Mouse (Mus musculus): ENCODE measurements around the gene Gm16434. TPM values are rescaled to one million over a fixed set of nuclear protein-coding genes. Genes with fewer than 3 reads are reported as not detected.
"Not testable (repeated sequence)": the region's sequence is repeated elsewhere in the genome, so short reads cannot be mapped to it uniquely, and the experiment has no call there.

The Gm16434 gene
- total RNA-seq (2021) = not detected
- long read RNA-seq, experiment 1 = 0 reads
- long read RNA-seq, experiment 2 = 0 reads

- not testable (repeated sequence) for DNase-seq
Observed at GRCm38 (mm10) chr14:7194440-7194839, at the start of gene Gm16434. TSS of gene Gm16434 (minus strand) at chr14:7194540.

GRCm38 (mm10) chr14:7243498-7243897, 49.2 kb upstream of the Gm16434 start:
- not testable (repeated sequence) for DNase-seq

DNA sequence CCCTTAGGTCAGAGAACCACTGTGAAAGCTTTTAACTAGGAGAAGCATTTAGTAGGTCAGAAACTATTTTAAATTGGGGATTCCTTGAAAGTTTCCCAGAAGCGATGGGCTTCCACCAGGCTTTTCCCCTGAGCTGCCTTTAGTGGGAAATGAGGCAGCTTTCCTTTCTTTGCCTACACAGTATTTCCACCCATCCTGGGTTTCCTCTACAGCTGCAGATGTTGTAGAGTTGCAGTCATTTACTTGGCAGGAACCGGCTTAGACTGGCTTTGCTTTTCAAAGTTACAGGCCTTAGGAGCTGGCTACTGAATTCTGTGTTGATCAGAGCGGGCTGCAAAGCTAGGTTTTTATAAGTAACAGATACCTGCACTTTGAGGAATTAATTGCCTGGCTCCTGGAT, 5.7 kb upstream of the Gm16434 start:
- DNase-seq = peak; percentile 5

GRCm38 (mm10) chr14:7174483-7174971, 19.8 kb downstream of the Gm16434 start, which contains the start of gene Gm3512:
TSS of gene Gm3512 (minus strand) at chr14:7174533.
- DNase-seq = not testable (repeated sequence)

Other genes starting within 250 kb of the Gm16434 start
- not detected for gene Gm6356, start 220.7 kb downstream of the Gm16434 start, total RNA-seq (2021)
- gene Gm10406, start 167.1 kb downstream of the Gm16434 start, total RNA-seq (2021) = under 1 TPM in 1 of 2 experiments, not detected in 1; 0.31 TPM
- gene Gm3685, start 149.6 kb downstream of the Gm16434 start, total RNA-seq (2021) = not detected
- 1 to 10 TPM in 1 of 2 experiments, under 1 TPM in 1; 0.89 to 2.3 TPM for gene Gm3696, start 93.9 kb downstream of the Gm16434 start, total RNA-seq (2021)
- not detected for gene Gm6676, start 69.1 kb downstream of the Gm16434 start, total RNA-seq (2021)
- gene Gm3512, start 20.0 kb downstream of the Gm16434 start, total RNA-seq (2021) = under 1 TPM; 0.19 to 0.59 TPM
- gene Gm3727, start 70.2 kb upstream of the Gm16434 start, total RNA-seq (2021) = not detected
- under 1 TPM; 0.12 to 0.20 TPM for gene Gm3739, start 120.5 kb upstream of the Gm16434 start, total RNA-seq (2021)
- gene Gm5797, start 137.9 kb upstream of the Gm16434 start, total RNA-seq (2021) = not detected
- not detected for gene Gm8374, start 170.6 kb upstream of the Gm16434 start, total RNA-seq (2021)

Data from gastrocnemius, postnatal 10 days (tissue).